Mouse (Mus musculus) cerebellum, adult 2 months (tissue): ENCODE measurements around the gene Cdh1. TPM values are rescaled to one million over a fixed set of nuclear protein-coding genes. Genes with fewer than 3 reads are reported as not detected.

Experiments used
- DNase-seq, 2 experiments: peaks; one replicate each; pipeline ENCODE4 v3.0.0; 2021
- H3K27ac ChIP-seq: fragments of 200-500 bp; 2 replicates; pipeline ENCODE4 v1.5.1; 2012; ENCODE audit warnings: low read length, control low read depth, inconsistent platforms; ENCODE audit not compliant: insufficient read depth
- H3K27me3 ChIP-seq: fragments of 200-500 bp; 2 replicates; pipeline ENCODE4 v1.6.1; 2012; ENCODE audit warnings: inconsistent platforms, mild to moderate bottlenecking, low read length, moderate library complexity; ENCODE audit not compliant: control insufficient read depth, insufficient read depth
- H3K4me1 ChIP-seq: fragments of 200-500 bp; 2 replicates; pipeline ENCODE4 v1.6.1; 2011; ENCODE audit warnings: low read length; ENCODE audit not compliant: control insufficient read depth, insufficient read depth
- H3K4me3 ChIP-seq: fragments of 200-500 bp; replicated peaks from 2 replicates; pipeline ENCODE3; 2011; ENCODE audit warnings: mild to moderate bottlenecking, low read depth, low read length, control low read depth; ENCODE audit not compliant: insufficient read depth
- CTCF ChIP-seq: fragments of 200-500 bp; IDR thresholded peaks from 2 replicates; pipeline ENCODE4 v1.5.1; 2011; ENCODE audit warnings: low read depth, mild to moderate bottlenecking, control low read depth, low read length, moderate library complexity, borderline replicate concordance; ENCODE audit not compliant: insufficient read depth
- POLR2A ChIP-seq: fragments of 200-500 bp; IDR thresholded peaks from 2 replicates; pipeline ENCODE4 v1.6.1; 2011; ENCODE audit warnings: low read length, control low read depth, borderline replicate concordance; ENCODE audit not compliant: insufficient read depth
- WGBS: fragments of 180-500 bp; shearing (Covaris S2); methylation state at CpG from one replicate; pipeline ENCODE4 v1.1.7; 2018; 5-methylcytosine and 5-hydroxymethylcytosine counted together
- polyA plus RNA-seq: library from polyadenylated mRNA; depleted of rRNA; stranded (reverse); fragments of >200 nt; gene quantifications from 2 replicates; pipeline ENCODE4 v1.2.3, GENCODE M21; 2012

The Cdh1 gene
- polyA plus RNA-seq, 1 experiment: 3.1 TPM

DNA sequence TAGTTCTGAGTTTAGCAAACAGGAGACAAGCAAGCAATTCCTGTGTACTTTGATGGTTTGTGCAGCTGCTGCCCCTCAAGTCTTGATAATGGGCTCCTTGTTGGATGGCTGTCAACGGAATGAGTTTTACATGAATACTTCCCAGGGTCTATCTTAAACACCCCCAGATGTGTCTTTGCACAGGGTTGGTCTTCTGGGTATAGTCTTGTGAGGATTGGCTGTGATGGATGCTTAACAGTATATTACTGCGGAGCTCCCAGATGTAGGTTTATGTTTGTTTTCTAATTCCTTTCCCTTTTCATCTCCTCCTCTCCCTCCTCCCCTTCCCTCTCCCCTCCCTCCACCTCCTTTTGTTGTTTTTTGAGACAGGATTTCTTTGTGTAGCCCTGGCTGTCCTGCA, 69.6 kb downstream of the Cdh1 start:
- Histone ChIP-seq H3K27ac (no peak overlapping the region), H3K4me1 (no peaks in the 10 kb centered on the region), H3K4me3 (no peak overlapping the region), H3K27me3 (no peaks in the 10 kb centered on the region)
- 77% methylated on average over 2 of the region's 2 CpGs for whole genome bisulfite sequencing
- no peak for DNase-seq
- TF ChIP-seq POLR2A: no peak
- TF ChIP-seq CTCF: no peak

DNA sequence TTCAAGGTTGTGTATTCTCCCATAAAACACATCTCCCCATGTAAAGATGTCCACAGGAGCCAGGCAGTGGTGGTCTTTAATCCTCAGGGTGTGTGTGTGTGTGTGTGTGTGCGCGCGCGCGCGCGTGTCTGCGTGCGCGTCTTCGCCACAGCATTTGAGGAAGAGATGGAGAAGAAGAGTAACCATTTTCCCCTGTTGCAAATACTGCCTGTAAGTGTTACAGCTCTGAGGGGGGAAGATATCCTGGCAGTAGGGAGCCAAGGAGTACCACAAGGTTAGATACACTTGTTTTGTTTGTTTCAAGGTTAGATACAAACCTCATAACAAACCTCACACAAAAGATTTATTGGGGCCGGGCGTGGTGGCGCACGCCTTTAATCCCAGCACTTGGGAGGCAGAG, 71.2 kb downstream of the Cdh1 start:
- no peak for TF ChIP-seq POLR2A
- Histone ChIP-seq H3K27ac (no peak overlapping the region), H3K4me1 (no peaks in the 10 kb centered on the region), H3K27me3 (no peaks in the 10 kb centered on the region), H3K4me3 (no peak overlapping the region)
- WGBS: 99% methylated on average over 15 of the region's 15 CpGs
- DNase-seq: no peak

DNA sequence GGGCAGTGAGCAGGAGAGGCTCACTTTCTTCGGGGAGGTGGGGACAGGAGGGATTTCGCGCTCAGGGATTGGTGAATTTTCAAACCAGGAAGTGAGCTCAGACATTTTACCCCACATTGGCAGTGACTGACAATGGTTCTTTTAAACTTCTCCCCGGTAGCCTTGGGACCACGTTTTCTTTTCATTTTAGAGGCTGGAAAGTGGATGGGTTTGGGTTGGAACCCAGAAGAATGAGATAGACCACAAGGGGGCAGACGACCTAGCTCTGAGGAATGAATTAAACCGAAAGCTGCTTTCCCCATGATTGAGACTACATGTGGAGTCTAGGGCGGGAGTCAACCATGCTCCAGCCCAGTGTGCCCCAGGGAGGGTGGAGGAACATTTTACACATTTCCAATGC, 71.7 kb downstream of the Cdh1 start:
- 76% methylated on average over 8 of the region's 8 CpGs for WGBS
- Histone ChIP-seq H3K27ac (no peak overlapping the region), H3K4me3 (no peak overlapping the region), H3K4me1 (no peaks in the 10 kb centered on the region), H3K27me3 (no peaks in the 10 kb centered on the region)
- no peak for DNase-seq
- TF ChIP-seq CTCF: no peak
- no peak for TF ChIP-seq POLR2A

DNA sequence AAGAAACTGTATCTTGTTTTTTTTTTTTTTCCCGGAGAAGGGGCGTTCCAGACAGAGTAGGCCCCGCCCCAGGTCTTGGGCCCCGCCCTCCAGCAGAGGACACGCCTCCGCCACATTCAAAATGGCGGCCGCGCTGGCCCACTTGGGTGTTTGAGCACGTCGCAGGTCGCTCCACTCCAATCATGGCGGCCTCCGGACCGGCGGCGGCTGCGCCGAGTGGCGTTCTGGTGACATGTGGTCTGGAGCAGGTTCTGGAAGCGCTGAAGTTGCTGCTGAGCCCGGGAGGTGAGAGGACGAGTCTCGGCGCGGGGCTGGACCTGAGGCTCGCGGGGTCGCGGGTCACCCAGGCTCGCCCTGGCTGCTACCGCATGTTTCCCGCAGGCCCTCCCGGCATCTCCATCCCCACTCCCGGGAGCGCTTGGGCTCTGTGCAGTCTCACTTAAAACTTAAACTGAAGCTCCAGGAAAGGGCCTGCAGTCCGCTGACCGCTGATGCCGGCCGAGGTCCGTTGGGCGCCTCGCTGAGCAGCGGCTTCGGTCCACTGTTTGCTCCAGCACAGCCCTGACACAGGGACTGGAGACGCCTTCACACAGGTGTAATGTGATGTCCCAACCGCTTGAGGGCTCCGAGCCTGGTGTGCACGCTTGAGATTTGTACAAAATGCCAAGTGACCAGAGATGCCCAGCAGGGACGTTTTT, 80.0 kb downstream of the Cdh1 start, which contains the start of gene Tango6:
TSS of gene Tango6 (plus strand) at position 98 of the 698 bp plus-strand sequence.
- TF ChIP-seq CTCF (peak; percentile 79), POLR2A (peak; percentile 44; the same call in 1 of the 2 replicates)
- Histone ChIP-seq H3K27ac (peak within 1 kb of the TSS; percentile 76), H3K4me3 (peak within 1 kb of the TSS; percentile 46), H3K27me3 (no peaks in the 10 kb centered on the region), H3K4me1 (no peaks in the 10 kb centered on the region)
- WGBS: under 1% methylated on average over 50 of the region's 50 CpGs
- DNase-seq: peak; percentile 89 to 91

DNA sequence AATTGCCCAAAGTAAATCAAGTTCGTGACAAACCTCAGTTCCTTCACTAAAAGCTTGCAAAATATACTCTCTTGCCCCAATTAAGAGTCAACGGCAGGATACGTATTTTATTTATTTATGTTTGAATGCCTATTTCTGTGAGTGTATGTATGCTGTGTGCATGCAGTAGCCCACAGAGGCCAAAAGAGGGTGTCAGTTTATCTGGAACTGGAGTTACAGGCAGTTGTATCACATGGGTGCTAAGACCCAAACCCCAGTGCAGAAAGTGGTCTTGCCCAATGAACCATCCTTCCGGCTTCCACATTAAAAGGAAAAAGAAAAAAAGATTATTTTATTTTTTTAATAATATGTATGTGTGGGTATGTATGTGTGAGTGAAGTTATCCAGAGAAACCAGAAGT, 81.2 kb downstream of the Cdh1 start:
- H3K27me3 ChIP-seq: no peaks in the 10 kb centered on the region
- WGBS: 98% methylated on average over 4 of the region's 4 CpGs
- TF ChIP-seq POLR2A (no peak), CTCF (no peak)
- H3K4me1 ChIP-seq: no peaks in the 10 kb centered on the region
- H3K27ac ChIP-seq: no peak overlapping the region
- no peak for DNase-seq
- H3K4me3 ChIP-seq: no peak overlapping the region

DNA sequence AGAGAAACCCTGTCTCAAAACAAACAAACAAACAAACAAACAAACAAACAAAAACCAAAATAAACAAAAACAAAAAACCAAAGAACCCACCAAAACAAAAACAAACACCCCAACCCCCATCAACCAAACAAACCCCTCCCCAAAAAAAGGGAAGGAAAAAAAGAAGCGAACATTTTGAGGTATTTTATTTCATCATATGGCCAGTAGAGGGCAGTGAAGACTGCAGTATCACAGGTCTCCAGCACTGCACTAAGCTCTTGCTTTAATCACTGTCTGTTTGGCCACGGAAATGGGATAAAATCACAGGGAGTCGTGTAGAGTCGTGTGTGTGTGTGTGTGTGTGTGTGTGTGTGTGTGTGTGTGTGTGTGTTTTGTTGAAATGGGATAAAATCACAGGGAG, 84.3 kb downstream of the Cdh1 start:
- TF ChIP-seq CTCF: peak; percentile 59
- TF ChIP-seq POLR2A: no peak
- under 1% methylated on average over 4 of the region's 4 CpGs for WGBS
- Histone ChIP-seq H3K4me1 (no peaks in the 10 kb centered on the region), H3K27ac (no peak overlapping the region), H3K27me3 (no peaks in the 10 kb centered on the region), H3K4me3 (no peak overlapping the region)
- peak in 1 of 2 experiments; percentile 50 for DNase-seq

DNA sequence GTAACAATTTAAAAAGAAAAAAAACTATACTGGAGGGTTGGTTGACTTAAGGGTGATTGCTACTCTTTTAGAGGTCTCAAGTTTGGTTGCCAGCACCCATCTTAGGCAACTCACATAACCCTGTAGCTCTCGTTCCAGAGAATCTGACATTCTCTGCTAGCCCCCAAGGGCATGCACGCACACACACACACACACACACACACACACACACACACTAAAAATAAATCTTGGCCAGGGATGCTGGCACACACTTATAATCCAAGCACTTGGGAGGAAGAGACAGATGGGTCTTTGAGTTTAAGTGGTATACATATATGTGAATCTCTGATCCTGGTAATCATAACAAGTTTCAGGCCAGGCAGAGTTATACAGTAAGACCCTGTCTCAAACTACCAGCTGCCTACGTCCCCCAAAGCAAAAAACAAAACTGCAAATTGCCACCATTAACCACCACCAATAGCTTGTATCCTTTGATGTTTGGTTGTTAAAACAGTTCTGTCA, 94.6 kb downstream of the Cdh1 start:
- Histone ChIP-seq H3K27me3 (no peaks in the 10 kb centered on the region), H3K4me3 (no peak overlapping the region), H3K4me1 (no peaks in the 10 kb centered on the region), H3K27ac (no peak overlapping the region)
- 57% methylated on average over 3 of the region's 3 CpGs for WGBS
- TF ChIP-seq POLR2A: no peak
- TF ChIP-seq CTCF: no peak
- DNase-seq: no peak

DNA sequence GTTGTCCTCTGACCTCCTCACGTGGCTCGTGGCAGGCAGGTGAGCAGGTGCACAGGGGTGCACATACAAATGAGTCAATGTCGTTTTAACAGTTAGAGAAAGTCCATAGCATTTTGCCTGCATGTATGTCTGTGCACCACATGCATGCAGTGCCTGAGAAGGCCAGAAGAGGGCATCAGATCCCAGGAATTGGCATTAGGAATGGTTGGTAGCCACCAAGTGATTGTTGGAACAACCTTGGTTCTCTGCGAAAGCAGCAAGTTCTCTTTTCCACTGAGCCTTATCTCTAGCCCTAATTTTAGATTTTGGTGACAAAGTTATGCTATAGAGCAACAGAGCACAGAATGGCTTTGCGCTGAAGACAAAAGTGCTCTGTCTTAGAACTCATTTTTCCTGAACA, 96.4 kb downstream of the Cdh1 start:
- WGBS: 62% methylated on average over 5 of the region's 5 CpGs
- Histone ChIP-seq H3K4me1 (no peaks in the 10 kb centered on the region), H3K4me3 (no peak overlapping the region), H3K27ac (no peak overlapping the region), H3K27me3 (no peaks in the 10 kb centered on the region)
- DNase-seq: peak in 1 of 2 experiments; percentile 39
- TF ChIP-seq POLR2A (no peak), CTCF (peak; percentile 59)
